Mouse (Mus musculus): Measurements from ENCODE around the gene Spindoc.
"Not testable (repeated sequence)": the region's sequence is repeated elsewhere in the genome, so short reads cannot be mapped to it uniquely, and the experiment has no call there.

Gene Spindoc

GRCm38 (mm10) chr19:7400635-7401034 lies 17.8 kb upstream of the Spindoc start:
- no peak for DNase-seq (ENCODE audit: extremely low read depth, low read depth, low spot score)

DNA sequence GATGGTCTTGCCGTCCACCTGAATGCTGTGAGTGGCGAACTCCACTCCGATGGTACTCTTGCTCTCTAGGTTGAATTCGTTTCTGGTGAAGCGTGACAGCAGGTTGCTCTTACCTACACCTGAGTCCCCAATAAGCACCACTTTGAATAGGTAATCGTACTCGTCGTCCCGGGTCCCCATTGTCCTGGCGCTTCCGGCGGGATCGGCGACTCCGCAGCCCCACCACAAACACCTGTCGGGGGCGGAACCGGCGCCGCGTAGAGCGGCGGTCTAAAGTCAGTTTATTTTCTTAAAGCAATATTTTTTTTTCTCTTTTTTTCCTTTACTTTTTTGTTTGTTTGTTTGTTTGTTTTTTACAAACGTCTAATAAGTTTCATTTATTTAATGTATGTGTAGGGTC lies 16.1 kb upstream of the Spindoc start:
- DNase-seq (ENCODE audit: extremely low read depth, low read depth, low spot score), result not testable (repeated sequence)

GRCm38 (mm10) chr19:7396867-7397826 lies 14.4 kb upstream of the Spindoc start:
- DNase-seq (ENCODE audit: extremely low read depth, low read depth, low spot score), result not testable (repeated sequence)

GRCm38 (mm10) chr19:7388488-7388887 lies 5.7 kb upstream of the Spindoc start:
- no peak for DNase-seq (ENCODE audit: extremely low read depth, low read depth, low spot score)

DNA sequence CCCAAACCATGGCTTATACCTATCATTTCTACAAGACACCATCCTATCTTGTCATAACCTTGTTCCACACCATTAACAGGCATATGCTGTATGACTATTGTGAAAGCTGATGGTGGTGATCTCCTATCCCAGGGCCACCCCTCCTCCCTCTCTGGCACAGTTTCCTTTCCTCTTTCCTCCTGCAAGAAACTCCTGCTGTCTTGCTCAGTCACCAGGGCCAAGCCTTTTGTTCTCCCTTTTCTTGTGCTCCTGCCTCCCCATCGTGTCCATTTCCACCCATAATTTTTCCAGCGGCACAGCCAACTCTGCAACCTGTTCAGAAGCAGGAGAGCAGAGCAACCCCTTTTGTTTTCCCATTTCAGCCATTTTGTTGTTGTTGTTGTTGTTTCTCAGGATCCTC lies 3.2 kb upstream of the Spindoc start:
- no peak for DNase-seq (ENCODE audit: extremely low read depth, low read depth, low spot score)

DNA sequence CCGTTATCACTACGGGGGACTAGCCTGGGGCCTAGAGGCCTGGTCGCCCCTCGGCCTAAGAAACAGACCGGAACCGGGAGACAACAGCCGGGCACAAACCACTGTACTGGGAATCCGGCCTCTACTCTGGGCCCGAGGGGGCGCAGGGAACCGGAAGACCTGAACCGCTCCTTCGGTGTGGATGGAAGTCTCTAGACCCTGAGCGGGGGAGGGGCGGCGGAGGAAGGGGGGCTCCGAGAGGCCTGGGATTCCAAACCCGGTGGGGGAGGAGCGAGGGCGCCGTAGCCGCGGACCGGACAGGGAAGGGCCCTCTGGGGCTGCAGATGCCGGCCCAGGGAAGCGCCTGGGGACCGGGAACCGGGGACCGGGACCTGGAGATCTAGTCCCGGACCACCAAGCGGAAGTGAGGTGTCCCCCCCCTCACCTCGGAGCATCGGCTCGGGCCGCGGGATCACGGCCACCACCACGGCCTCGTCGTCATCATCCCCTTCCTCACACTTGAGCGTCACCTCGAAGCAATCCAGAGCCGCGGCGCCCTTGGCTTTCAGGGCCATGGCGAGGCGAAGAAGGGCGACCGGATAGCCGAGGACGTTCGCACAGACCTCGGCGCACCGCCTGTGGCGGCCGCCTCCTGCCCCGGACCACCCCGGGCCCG lies 419 bp downstream of the Spindoc start:
- no peak for DNase-seq (ENCODE audit: extremely low read depth, low read depth, low spot score)

GRCm38 (mm10) chr19:7381906-7382247 lies 917 bp downstream of the Spindoc start:
- no peak for DNase-seq (ENCODE audit: extremely low read depth, low read depth, low spot score)

DNA sequence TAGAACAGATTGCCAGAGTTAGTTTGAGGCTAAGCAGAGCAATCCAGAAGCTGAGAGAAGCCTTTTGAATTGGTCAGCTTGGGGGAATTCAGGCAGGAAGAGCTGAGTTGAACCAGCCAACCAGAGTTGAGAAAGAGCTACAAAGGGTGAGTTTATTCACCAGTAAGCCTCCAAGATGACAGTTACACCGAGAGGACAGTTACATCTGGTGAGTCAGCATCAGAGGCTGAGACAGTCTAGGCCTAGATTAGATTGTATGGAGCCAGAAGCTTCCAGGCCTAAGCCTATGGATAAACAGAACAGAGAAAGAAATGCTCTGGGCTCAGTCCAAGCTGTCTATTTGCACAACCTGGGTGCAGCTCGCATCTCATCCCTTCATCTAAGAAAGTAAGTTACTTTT lies 5.2 kb downstream of the Spindoc start:
- no peak for DNase-seq (ENCODE audit: extremely low read depth, low read depth, low spot score)

DNA sequence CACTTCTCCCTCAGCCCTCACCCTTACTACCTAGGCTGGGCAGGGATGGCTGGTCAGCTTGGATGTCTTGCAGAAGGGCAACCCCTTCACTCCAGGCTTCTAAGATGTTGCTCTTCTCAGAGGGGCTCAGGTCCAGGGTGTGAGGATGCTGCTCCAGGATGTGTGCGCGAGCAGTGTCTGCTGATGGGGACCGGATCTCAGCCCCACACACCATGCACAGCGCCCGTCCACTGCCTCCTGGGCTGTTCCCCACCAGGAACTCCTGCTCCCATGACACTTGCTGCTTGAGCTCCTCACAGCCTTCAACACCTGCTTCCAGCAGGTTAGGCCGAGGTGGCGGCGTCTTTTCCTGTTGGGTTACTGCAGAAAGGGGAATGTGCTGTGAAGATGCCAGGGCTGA lies 8.3 kb downstream of the Spindoc start:
- DNase-seq (ENCODE audit: extremely low read depth, low read depth, low spot score), result no peak

- DNase-seq (ENCODE audit: extremely low read depth, low read depth, low spot score), result not testable (repeated sequence)
Observed at GRCm38 (mm10) chr19:7369469-7369868, 13.3 kb downstream of the Spindoc start.

DNA sequence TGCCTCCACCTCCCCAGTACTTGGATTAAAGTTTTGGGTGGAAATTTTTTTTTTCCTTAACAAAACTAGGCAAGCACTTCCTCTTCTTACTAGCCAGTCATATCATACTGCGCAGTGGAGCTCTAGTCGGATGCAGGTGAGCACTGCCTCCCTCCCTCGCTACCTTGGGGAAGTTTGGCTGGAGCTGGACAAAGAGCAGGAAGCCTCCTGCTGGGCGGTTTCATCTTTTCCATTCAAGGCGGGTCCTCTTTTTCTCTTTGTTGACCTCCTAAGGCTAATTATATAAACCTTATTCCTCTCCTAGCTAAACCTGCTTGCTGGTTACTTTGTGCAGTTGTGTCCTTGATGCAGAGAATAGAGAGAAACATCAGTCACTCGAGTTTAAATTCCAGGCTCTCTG lies 29.2 kb downstream of the Spindoc start:
- DNase-seq (ENCODE audit: extremely low read depth, low read depth, low spot score), result no peak

DNA sequence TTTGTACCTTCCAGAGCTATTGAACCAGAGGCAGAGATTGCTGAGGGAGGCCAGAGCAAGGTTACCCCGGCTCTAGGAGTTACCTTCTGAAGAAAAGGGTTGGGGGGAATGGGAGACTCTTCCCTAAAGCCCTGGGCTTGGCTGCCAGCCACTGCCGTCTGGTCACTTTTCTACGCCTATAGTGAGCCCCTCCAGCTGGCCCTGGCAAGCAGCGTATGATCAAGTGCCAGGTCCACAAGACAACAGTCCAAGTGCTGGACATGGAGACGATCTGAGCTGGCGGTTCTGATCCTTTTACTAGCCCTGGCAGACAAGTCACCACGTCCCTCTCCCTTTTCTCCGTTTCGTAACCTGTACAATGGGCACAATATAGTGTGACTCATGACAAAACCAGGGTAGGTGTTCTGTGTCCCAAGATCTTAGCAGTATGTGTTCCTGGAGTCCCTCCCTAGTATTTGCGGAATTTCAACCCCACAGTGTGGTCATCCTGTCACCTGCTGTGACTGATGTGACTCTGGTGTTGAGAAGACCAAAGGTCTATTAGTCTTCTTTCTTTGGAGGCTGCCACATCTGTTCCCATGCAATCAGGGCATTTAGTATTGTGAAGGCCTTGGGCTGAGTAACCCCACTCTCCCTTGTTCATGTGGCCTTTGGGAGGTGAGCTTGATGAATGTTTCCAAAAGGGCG lies 29.8 kb downstream of the Spindoc start:
- DNase-seq (ENCODE audit: extremely low read depth, low read depth, low spot score), result no peak

GRCm38 (mm10) chr19:7349993-7350392 lies 32.8 kb downstream of the Spindoc start:
- DNase-seq (ENCODE audit: extremely low read depth, low read depth, low spot score), result peak; percentile 47

DNA sequence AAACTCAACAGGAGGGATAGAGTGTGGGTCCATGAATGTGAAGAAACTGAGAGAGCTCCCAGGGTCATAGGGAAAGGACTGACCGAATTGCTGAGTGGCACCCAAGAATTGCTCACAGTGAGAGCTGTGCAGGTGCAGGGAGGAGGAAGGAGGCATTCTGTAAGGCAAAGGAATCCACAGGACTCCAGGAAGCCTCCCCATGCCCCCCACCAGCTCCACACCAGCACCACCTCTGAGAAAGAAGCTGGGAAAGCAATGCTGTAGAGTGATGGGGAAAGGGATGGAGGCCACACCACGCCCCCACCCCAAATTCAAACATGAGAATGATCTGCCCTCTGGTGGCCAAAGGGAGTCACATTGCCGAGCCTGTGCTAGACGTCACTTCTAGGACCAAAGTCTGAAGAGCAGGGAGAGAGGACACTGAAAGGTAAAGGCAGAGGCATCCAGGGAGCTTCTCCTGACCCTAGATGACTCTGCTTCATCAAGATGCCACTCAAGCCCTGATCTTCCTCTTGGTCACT lies 37.5 kb downstream of the Spindoc start:
- no peak for DNase-seq (ENCODE audit: extremely low read depth, low read depth, low spot score)

- no peak for DNase-seq (ENCODE audit: extremely low read depth, low read depth, low spot score)
Observed at GRCm38 (mm10) chr19:7342646-7343045, 40.1 kb downstream of the Spindoc start.

- DNase-seq (ENCODE audit: extremely low read depth, low read depth, low spot score), result peak; percentile 86
Observed at GRCm38 (mm10) chr19:7341512-7342397, 41.0 kb downstream of the Spindoc start, which contains the start of gene Mark2. Gene Mark2 (minus strand): TSS chr19:7341860.

- DNase-seq (ENCODE audit: extremely low read depth, low read depth, low spot score), result no peak
Observed at GRCm38 (mm10) chr19:7340780-7341475, 41.9 kb downstream of the Spindoc start.

DNA sequence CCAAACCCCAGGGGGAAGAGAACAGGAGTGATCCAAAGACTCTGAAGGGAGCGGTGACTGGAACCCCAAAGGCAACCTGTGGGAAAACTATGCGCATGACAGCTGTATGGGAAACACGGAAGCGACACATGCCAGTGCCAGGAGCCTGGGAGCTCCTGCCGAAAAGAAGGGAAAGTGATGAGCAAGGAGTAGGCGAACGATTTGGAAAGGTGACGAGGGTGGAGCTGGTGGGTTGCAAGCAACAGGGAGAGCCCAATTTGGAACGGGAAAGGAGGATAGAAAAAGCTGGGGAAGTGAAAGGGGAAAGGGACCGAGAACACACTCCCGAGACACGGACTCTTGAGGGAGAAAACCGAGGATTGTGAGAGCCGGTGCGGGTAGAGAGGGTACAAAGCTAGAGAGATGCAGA lies 42.4 kb downstream of the Spindoc start:
- DNase-seq (ENCODE audit: extremely low read depth, low read depth, low spot score), result no peak

DNA sequence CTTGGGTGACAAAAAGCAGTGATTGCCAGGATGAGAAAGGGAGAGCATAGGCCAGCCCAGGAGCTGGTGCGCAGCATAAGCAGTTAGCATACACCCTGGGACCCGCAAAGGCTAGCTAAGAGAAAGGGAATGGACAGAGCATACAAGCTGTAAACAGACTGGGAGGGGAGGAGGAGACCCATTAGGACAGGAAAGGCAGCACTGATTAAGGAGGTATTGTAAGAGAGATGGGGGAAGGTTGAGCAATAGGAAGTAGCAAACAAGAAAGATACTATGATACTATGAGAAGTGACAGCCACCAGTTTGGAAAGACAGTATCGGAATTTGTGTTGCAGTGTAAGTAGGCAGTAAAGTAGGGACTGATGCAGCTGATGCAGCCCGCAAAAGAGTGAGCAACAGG lies 42.9 kb downstream of the Spindoc start:
- DNase-seq (ENCODE audit: extremely low read depth, low read depth, low spot score), result no peak

DNA sequence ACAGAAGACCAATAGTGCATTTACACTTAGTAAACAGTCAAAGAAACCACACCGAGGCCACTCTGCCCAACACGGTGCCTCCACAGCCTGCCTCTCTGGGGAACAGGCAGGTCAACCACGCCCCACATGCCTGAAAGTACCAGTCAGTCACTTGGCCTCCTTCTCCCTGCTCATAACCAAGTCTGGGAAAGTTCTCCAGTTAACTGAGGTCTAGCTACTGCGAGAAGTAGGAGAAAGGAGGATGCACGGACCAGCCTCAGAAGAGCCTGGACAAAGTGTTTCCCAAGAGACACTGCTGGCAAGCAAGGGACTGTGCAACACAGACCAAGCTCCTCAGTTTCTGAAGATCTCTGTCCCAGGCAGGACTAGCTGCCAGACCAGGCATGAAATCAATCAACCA lies 43.8 kb downstream of the Spindoc start:
- no peak for DNase-seq (ENCODE audit: extremely low read depth, low read depth, low spot score)
